In the genomic region with DNA sequence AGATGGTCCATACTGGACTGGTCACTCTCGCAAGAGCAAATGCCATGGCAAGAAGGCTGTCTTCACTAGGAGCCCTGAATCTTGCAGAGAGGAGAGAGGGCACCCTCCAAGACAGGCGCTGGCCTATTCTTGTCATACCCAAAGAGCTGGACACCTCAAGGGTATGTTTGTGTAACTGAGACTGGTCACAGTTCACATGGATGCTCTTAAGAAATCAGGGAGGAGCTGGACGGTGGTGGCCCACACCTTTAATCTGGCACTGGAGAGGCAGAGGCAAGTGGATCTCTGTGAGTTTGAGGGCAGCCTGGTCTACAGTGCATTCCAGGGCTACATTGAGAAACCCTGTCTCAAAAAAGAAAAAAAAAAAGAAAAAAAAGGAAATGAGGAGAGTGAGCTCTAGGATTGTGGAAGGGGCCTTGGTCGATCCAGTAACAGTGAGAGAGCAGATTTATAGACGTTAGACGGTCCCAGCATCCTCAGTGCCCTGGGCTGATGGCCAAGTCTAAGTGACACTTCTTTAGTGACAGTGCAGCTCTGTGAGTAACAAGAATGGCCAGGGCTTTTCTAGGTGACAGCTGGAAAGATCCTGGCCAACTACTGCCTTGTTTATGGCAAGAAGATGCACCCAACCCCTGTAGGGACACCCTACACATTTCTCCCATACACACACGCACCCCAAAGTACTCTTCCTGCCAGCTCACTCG, we compare ENCODE assay signal across 8 mouse cellular contexts. TPM values are rescaled to one million over a fixed set of nuclear protein-coding genes. Genes with fewer than 3 reads are reported as not detected.
DNase-seq lines count a peak whose midpoint lies in the region; ATAC-seq and TF ChIP-seq lines count a peak whose summit lies in the region.

No protein-coding gene starts in this region.

- TF ChIP-seq POLR2A in bone marrow, adult 2 months (IDR thresholded peaks at IDR 0.05; ENCODE audit: borderline replicate concordance, control insufficient read depth, low read depth, low read length) = no peak

- ATAC-seq in hindbrain, embryonic 11.5 days (ENCODE audit: low FRiP score) = no peak
- no peak for ATAC-seq in lung, embryonic 16.5 days (ENCODE audit: low read depth)

- TF ChIP-seq CTCF in left cerebral cortex, adult 2 months (IDR thresholded peaks at IDR 0.05) = no peak
- TF ChIP-seq CTCF in bone marrow, adult 2 months (IDR thresholded peaks at IDR 0.05; ENCODE audit: control insufficient read depth, insufficient read depth, low read length) = no peak

- no peaks in the 10 kb centered on the region for H3K27me3 ChIP-seq in hindbrain, embryonic 11.5 days (ENCODE audit: control insufficient read depth, insufficient read depth, low read length)
- H3K27me3 ChIP-seq in lung, embryonic 16.5 days (ENCODE audit: control insufficient read depth, insufficient read depth, low read depth, low read length) = no peaks in the 10 kb centered on the region

- peak overlapping the region; percentile 84 for H3K4me2 ChIP-seq in hindbrain, embryonic 11.5 days (replicated peaks; ENCODE audit: low read depth, low read length)
- peak overlapping the region; percentile 92 for H3K4me2 ChIP-seq in lung, embryonic 16.5 days (ENCODE audit: low read depth, low read length)

- H3K9ac ChIP-seq in hindbrain, embryonic 11.5 days (ENCODE audit: low read depth, low read length) = peak overlapping the region; percentile 84
- H3K9ac ChIP-seq in lung, embryonic 16.5 days (ENCODE audit: low read length) = peak overlapping the region; percentile 86

- H3K4me1 ChIP-seq in bone marrow, adult 2 months (ENCODE audit: control insufficient read depth, insufficient read depth, low read length) = peaks cover 6% of the 10 kb centered on the region
- H3K4me1 ChIP-seq in hindbrain, embryonic 11.5 days (replicated peaks; ENCODE audit: control insufficient read depth, insufficient read depth, low read length) = peaks cover 4% of the 10 kb centered on the region; the same call in 1 of the 2 replicates
- peaks cover 52% of the 10 kb centered on the region for H3K4me1 ChIP-seq in lung, embryonic 16.5 days (replicated peaks; ENCODE audit: control insufficient read depth, insufficient read depth, low read length)

- H3K9me3 ChIP-seq in hindbrain, embryonic 11.5 days (ENCODE audit: control insufficient read depth, low read length) = no peaks in the 10 kb centered on the region
- no peaks in the 10 kb centered on the region for H3K9me3 ChIP-seq in lung, embryonic 16.5 days (ENCODE audit: control insufficient read depth, low read length)

- 34% methylated on average over 8 of the region's 8 CpGs for WGBS in bone marrow, adult 2 months
- 63% methylated on average over 8 of the region's 8 CpGs for WGBS in hindbrain, embryonic 11.5 days
- WGBS in lung, embryonic 16.5 days = 31% methylated on average over 8 of the region's 8 CpGs

- no peak overlapping the region for H3K27ac ChIP-seq in left cerebral cortex, adult 2 months
- peak overlapping the region; percentile 82 for H3K27ac ChIP-seq in bone marrow, adult 2 months (ENCODE audit: control insufficient read depth, insufficient read depth, low read depth, low read length, poor library complexity)
- 0 out of 2 replicates have a peak overlapping the region, but pooled peaks have one; percentile 66 for H3K27ac ChIP-seq in hindbrain, embryonic 11.5 days (ENCODE audit: low read depth, low read length)
- peak overlapping the region; percentile 80 for H3K27ac ChIP-seq in lung, embryonic 16.5 days (ENCODE audit: low read length)

- DNase-seq in left cerebral cortex, adult 2 months (ENCODE audit: extremely low spot score in 1 of 2, low spot score in 2 of 2) = no peak
- no peak for DNase-seq in left cerebral cortex, adult 18-20 months (ENCODE audit: low spot score in 2 of 2)
- no peak for DNase-seq in hindbrain, embryonic 11.5 days (ENCODE audit: low spot score)
- no peak for DNase-seq in layer of hippocampus, postnatal 25 days (ENCODE audit: extremely low spot score in 1 of 2, low spot score in 1 of 2)
- DNase-seq in embryo, embryonic 10.5 days (ENCODE audit: low spot score) = no peak
- no peak for DNase-seq in left cerebral cortex, postnatal 36 days (ENCODE audit: low spot score in 2 of 2)

- H3K4me3 ChIP-seq in left cerebral cortex, adult 2 months = peak overlapping the region; percentile 86
- H3K4me3 ChIP-seq in bone marrow, adult 2 months (replicated peaks; ENCODE audit: control insufficient read depth, low read depth, low read length) = peak overlapping the region; percentile 95
- peak overlapping the region; percentile 70 for H3K4me3 ChIP-seq in hindbrain, embryonic 11.5 days (ENCODE audit: low read depth, low read length)
- H3K4me3 ChIP-seq in lung, embryonic 16.5 days (ENCODE audit: low read length) = peak overlapping the region; percentile 97

- H3K36me3 ChIP-seq in hindbrain, embryonic 11.5 days (ENCODE audit: control insufficient read depth, insufficient read depth, low read length) = no peaks in the 10 kb centered on the region
- H3K36me3 ChIP-seq in lung, embryonic 16.5 days (ENCODE audit: control insufficient read depth, insufficient read depth, low read length) = no peaks in the 10 kb centered on the region

- intact Hi-C loops in left cerebral cortex, adult 2 months (cut with DNase I) = loop anchor here (5.0 kb wide), 1 partner anchor 36 kb away; no protein-coding TSS in a partner anchor
- intact Hi-C loops in left cerebral cortex, postnatal 36 days (cut with DNase I) = no loop called here

RNA-seq across cellular contexts. Expression of gene Cyb5r3, which starts 1.3 kb away (rescaled TPM):
- 10 to 100 TPM; 58.4 to 63.1 TPM for total RNA-seq in left cerebral cortex, adult 2 months (2021)
- total RNA-seq in left cerebral cortex, adult 18-20 months (2021) = 10 to 100 TPM; 60.3 to 68.1 TPM
- 53.6 and 59.1 TPM in 2 replicates for polyA plus RNA-seq in bone marrow, adult 2 months (2011; ENCODE audit: insufficient read depth, insufficient read length, low replicate concordance, missing spikeins)
- polyA plus RNA-seq in hindbrain, embryonic 11.5 days (2014; fragmentation: Nextera tagmentation; extraction: Ambion mirVana) = 182 and 205 TPM in 2 replicates
- 184 and 192 TPM in 2 replicates for polyA plus RNA-seq in lung, embryonic 16.5 days (2015; fragmentation: Nextera tagmentation; extraction: Ambion mirVana)
- total RNA-seq in layer of hippocampus, postnatal 25 days (2021) = 10 to 100 TPM; 59.9 to 62.0 TPM
- total RNA-seq in left cerebral cortex, postnatal 36 days (2021) = 10 to 100 TPM; 59.1 to 62.8 TPM

RNA-seq across cellular contexts. Expression of gene Poldip3, which starts 21.9 kb away (rescaled TPM):
- 10 to 100 TPM; 86.5 to 95.1 TPM for total RNA-seq in left cerebral cortex, adult 2 months (2021)
- total RNA-seq in left cerebral cortex, adult 18-20 months (2021) = 10 to 100 TPM; 83.2 to 93.1 TPM
- polyA plus RNA-seq in bone marrow, adult 2 months (2011; ENCODE audit: insufficient read depth, insufficient read length, low replicate concordance, missing spikeins) = 24.6 and 42.3 TPM in 2 replicates
- polyA plus RNA-seq in hindbrain, embryonic 11.5 days (2014; fragmentation: Nextera tagmentation; extraction: Ambion mirVana) = 162 and 163 TPM in 2 replicates
- polyA plus RNA-seq in lung, embryonic 16.5 days (2015; fragmentation: Nextera tagmentation; extraction: Ambion mirVana) = 137 TPM in 2 replicates
- 10 to 100 TPM; 88.1 to 89.3 TPM for total RNA-seq in layer of hippocampus, postnatal 25 days (2021)
- total RNA-seq in left cerebral cortex, postnatal 36 days (2021) = 10 to 100 TPM; 84.5 to 87.4 TPM

RNA-seq across cellular contexts. Expression of gene Rrp7a, which starts 48.5 kb away (rescaled TPM):
- total RNA-seq in left cerebral cortex, adult 2 months (2021) = 100 to 1,000 TPM; 147 to 159 TPM
- total RNA-seq in left cerebral cortex, adult 18-20 months (2021) = 100 to 1,000 TPM; 154 to 189 TPM
- 24.6 and 31.6 TPM in 2 replicates for polyA plus RNA-seq in bone marrow, adult 2 months (2011; ENCODE audit: insufficient read depth, insufficient read length, low replicate concordance, missing spikeins)
- polyA plus RNA-seq in hindbrain, embryonic 11.5 days (2014; fragmentation: Nextera tagmentation; extraction: Ambion mirVana) = 54.6 and 63.4 TPM in 2 replicates
- polyA plus RNA-seq in lung, embryonic 16.5 days (2015; fragmentation: Nextera tagmentation; extraction: Ambion mirVana) = 62.9 and 66.2 TPM in 2 replicates
- 100 to 1,000 TPM; 144 to 161 TPM for total RNA-seq in layer of hippocampus, postnatal 25 days (2021)
- 100 to 1,000 TPM; 148 to 158 TPM for total RNA-seq in left cerebral cortex, postnatal 36 days (2021)
